Mouse (Mus musculus): ENCODE measurements around the gene Gna15. TPM values are rescaled to one million over a fixed set of nuclear protein-coding genes. Genes with fewer than 3 reads are reported as not detected.
A peak's percentile ranks its signal among the peaks of the same experiment; 100 is the strongest.

The Gna15 gene
- polyA plus RNA-seq, 1 experiment, result 3.4 TPM

- TF ChIP-seq POLR2A (IDR thresholded peaks at IDR 0.05; ENCODE audit: extremely low read depth, insufficient read depth, low read length) (no peak), CTCF (IDR thresholded peaks at IDR 0.05; ENCODE audit: extremely low read depth, insufficient read depth, low read length) (no peak)
- Histone ChIP-seq H3K4me3 (ENCODE audit: insufficient read depth, low read length) (no peak overlapping the region), H3K27ac (ENCODE audit: insufficient read depth, low read length) (no peak overlapping the region), H3K4me1 (ENCODE audit: control insufficient read depth, insufficient read depth, low read length) (peaks cover 4% of the 10 kb centered on the region; the same call in 1 of the 2 replicates)
Observed at GRCm38 (mm10) chr10:81557491-81557890, 33.5 kb upstream of the Gna15 start.

- peaks cover 5% of the 10 kb centered on the region; the same call in 1 of the 2 replicates for H3K4me1 ChIP-seq (ENCODE audit: control insufficient read depth, insufficient read depth, low read length)
- TF ChIP-seq CTCF (IDR thresholded peaks at IDR 0.05; ENCODE audit: extremely low read depth, insufficient read depth, low read length) (0 out of 2 replicates have a peak, but pooled peaks have one; percentile 20), POLR2A (IDR thresholded peaks at IDR 0.05; ENCODE audit: extremely low read depth, insufficient read depth, low read length) (no peak)
- no peak overlapping the region for H3K4me3 ChIP-seq (ENCODE audit: insufficient read depth, low read length)
- H3K27ac ChIP-seq (ENCODE audit: insufficient read depth, low read length), result no peak overlapping the region
Observed at GRCm38 (mm10) chr10:81556282-81556681, 32.3 kb upstream of the Gna15 start.

DNA sequence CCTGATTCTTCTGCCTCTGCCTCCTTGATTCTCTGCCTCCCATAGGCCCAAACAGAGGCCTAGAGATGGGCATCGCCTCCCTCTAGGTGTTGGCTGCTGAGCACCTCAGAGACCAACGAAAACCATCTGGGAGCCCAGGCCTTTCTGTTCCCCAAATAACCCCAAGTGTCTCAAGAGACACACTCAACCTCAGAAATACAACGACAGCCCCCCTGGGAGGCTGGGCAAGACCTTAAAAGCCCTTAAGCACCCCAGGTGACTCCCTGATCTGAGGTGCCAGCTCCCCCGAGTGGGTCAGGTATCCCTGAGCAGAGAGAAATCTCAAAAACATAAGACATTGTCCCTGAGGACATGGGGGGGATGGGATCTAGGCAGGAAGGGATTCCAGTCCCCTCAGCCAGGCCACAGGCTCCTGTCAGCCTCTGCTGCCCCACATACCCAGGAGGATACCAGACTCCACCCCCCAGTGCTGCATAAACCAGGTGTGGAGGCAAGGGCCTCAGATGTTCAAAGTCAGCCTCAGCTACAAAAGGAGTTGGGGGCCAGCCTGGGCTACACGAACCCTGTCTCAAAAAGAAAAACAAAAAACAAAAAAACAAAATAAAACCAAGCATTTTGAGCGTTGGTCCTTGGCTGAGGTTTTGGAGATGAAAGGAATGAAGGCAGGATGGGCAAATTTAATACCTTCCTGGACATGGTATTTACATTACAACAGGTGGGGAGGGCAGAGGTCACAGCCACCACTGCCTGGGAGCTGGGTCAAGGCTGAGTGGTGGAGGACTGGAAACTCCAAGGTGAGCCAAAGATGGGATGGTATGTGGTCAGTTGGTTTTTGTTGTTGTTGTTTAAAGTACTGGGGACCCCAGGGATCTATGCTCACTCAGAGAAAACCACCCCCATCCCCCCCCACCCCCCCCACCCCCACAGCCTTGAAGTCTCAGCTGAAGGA, 30.1 kb upstream of the Gna15 start:
- TF ChIP-seq POLR2A (IDR thresholded peaks at IDR 0.05; ENCODE audit: extremely low read depth, insufficient read depth, low read length), result no peak
- no peak for TF ChIP-seq CTCF (IDR thresholded peaks at IDR 0.05; ENCODE audit: extremely low read depth, insufficient read depth, low read length)
- Histone ChIP-seq H3K4me3 (ENCODE audit: insufficient read depth, low read length) (no peak overlapping the region), H3K27ac (ENCODE audit: insufficient read depth, low read length) (no peak overlapping the region), H3K4me1 (ENCODE audit: control insufficient read depth, insufficient read depth, low read length) (peaks cover 5% of the 10 kb centered on the region; the same call in 1 of the 2 replicates)

DNA sequence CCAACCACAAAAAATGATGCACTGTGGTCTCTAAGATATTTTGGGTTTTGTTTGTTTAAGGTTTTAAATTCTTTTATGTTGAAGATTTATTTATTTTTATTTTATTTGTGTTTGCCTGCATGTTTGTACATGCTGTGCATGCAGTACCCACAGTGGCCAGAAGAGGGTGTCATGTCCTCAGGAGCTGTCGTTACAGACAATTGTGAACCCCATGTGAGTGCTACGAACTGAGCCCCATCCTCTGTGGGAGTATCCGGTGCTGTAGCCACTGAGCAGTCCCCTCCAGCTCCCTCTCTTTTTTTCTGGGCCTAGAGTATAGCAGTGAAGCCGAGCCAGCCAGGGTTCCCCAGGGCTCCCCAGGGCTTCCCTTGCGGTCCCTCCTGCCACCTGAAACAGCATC, 29.2 kb upstream of the Gna15 start:
- Histone ChIP-seq H3K4me3 (ENCODE audit: insufficient read depth, low read length) (no peak overlapping the region), H3K27ac (ENCODE audit: insufficient read depth, low read length) (no peak overlapping the region), H3K4me1 (ENCODE audit: control insufficient read depth, insufficient read depth, low read length) (peaks cover 2% of the 10 kb centered on the region; the same call in 1 of the 2 replicates)
- TF ChIP-seq POLR2A (IDR thresholded peaks at IDR 0.05; ENCODE audit: extremely low read depth, insufficient read depth, low read length) (no peak), CTCF (IDR thresholded peaks at IDR 0.05; ENCODE audit: extremely low read depth, insufficient read depth, low read length) (peak; percentile 51)

GRCm38 (mm10) chr10:81551597-81552102, 27.6 kb upstream of the Gna15 start:
- TF ChIP-seq POLR2A (IDR thresholded peaks at IDR 0.05; ENCODE audit: extremely low read depth, insufficient read depth, low read length) (no peak), CTCF (IDR thresholded peaks at IDR 0.05; ENCODE audit: extremely low read depth, insufficient read depth, low read length) (peak; percentile 76)
- H3K4me3 ChIP-seq (ENCODE audit: insufficient read depth, low read length), result no peak overlapping the region
- H3K4me1 ChIP-seq (ENCODE audit: control insufficient read depth, insufficient read depth, low read length), result peaks cover 2% of the 10 kb centered on the region; the same call in 1 of the 2 replicates
- H3K27ac ChIP-seq (ENCODE audit: insufficient read depth, low read length), result no peak overlapping the region

DNA sequence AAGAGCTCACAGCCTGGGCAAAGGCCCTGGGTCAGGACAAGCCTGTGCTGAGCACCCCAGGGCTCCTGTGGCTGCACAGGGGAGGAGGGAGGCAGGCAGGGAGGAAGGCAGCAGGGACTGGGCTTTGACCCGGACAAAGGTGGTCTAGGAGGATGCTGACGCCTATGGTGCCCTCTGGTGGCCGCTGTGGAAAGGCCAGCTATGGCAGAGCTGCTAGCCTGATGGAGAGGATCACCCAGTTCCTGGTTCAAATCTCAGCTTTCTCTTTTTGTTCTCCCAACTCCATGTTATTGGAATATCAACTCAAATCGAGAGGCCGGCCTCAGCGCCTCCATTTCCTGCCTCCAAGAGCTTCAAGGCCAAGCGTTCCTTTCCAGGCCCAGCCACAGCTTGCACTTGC, 26.2 kb upstream of the Gna15 start:
- Histone ChIP-seq H3K27ac (ENCODE audit: insufficient read depth, low read length) (no peak overlapping the region), H3K4me1 (ENCODE audit: control insufficient read depth, insufficient read depth, low read length) (peaks cover 4% of the 10 kb centered on the region; the same call in 1 of the 2 replicates)

GRCm38 (mm10) chr10:81548944-81549343, 24.9 kb upstream of the Gna15 start:
- peaks cover 4% of the 10 kb centered on the region; the same call in 1 of the 2 replicates for H3K4me1 ChIP-seq (ENCODE audit: control insufficient read depth, insufficient read depth, low read length)
- H3K4me3 ChIP-seq (ENCODE audit: insufficient read depth, low read length), result no peak overlapping the region
- H3K27ac ChIP-seq (ENCODE audit: insufficient read depth, low read length), result no peak overlapping the region
- no peak for TF ChIP-seq CTCF (IDR thresholded peaks at IDR 0.05; ENCODE audit: extremely low read depth, insufficient read depth, low read length)
- no peak for TF ChIP-seq POLR2A (IDR thresholded peaks at IDR 0.05; ENCODE audit: extremely low read depth, insufficient read depth, low read length)

More for the DNA sequence above, 26.2 kb upstream of the Gna15 start:
- H3K4me3 ChIP-seq (ENCODE audit: insufficient read depth, low read length), result no peak overlapping the region
- TF ChIP-seq POLR2A (IDR thresholded peaks at IDR 0.05; ENCODE audit: extremely low read depth, insufficient read depth, low read length), result no peak
- TF ChIP-seq CTCF (IDR thresholded peaks at IDR 0.05; ENCODE audit: extremely low read depth, insufficient read depth, low read length), result peak; percentile 59

DNA sequence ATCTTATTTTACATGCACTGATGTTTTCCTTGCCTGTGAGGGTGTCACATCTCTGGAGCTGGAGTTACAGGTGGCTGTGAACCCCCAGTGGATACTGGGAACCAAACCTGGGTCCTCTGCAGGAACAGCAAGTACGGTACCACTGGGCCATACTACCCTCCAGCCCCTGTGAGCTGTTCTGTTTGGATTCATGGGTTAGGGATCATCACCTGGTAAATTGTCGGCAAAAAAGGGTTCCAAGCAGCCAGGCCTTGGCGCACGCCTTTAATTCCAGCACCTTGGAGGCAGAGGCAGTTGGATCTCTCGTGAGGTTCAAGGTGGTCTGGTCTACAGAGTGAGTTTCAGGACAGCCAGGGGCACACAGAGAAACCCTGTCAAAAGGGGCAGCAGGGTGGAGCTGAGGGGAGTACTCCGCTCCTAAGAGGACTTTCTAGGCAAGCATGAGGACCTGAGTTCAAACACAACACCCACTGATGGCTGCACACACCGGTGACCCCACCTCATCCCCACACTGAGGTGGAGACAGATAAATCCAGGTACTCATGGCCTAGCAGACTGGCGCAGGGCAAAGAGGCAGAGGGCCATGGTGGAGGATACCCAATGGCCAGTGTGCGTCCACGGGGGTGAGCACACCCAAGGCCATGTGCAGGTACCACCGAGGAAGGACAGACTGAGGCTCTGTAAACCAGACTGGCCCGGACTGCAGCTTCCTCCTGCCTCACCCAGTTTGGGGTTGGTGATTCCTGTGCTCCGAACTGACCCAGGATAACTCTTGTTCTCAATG, 23.0 kb upstream of the Gna15 start:
- Histone ChIP-seq H3K4me3 (ENCODE audit: insufficient read depth, low read length) (no peak overlapping the region), H3K27ac (ENCODE audit: insufficient read depth, low read length) (no peak overlapping the region), H3K4me1 (ENCODE audit: control insufficient read depth, insufficient read depth, low read length) (peaks cover 9% of the 10 kb centered on the region)
- TF ChIP-seq POLR2A (IDR thresholded peaks at IDR 0.05; ENCODE audit: extremely low read depth, insufficient read depth, low read length) (no peak), CTCF (IDR thresholded peaks at IDR 0.05; ENCODE audit: extremely low read depth, insufficient read depth, low read length) (no peak)

DNA sequence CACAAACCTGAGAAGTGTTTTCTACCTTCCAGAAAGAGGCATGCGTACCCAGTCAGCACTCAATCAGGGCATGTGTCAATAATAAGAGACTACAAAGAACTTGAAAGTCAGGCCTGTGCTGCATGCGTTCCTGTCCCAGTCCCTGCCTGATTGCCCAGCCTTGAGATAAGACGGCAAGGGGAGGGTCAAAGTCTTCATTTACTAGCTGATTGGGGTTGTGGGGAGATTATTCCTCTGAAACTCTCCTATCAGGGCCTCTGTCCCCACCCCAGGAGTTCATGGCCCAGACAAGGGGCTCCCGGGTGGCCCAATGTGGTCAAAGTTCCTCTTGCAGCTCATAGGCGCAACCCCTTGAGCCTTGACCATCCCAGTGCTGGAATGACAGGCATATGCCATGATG, 22.3 kb upstream of the Gna15 start:
- H3K4me1 ChIP-seq (ENCODE audit: control insufficient read depth, insufficient read depth, low read length), result peaks cover 7% of the 10 kb centered on the region
- H3K27ac ChIP-seq (ENCODE audit: insufficient read depth, low read length), result no peak overlapping the region
- no peak overlapping the region for H3K4me3 ChIP-seq (ENCODE audit: insufficient read depth, low read length)
- no peak for TF ChIP-seq POLR2A (IDR thresholded peaks at IDR 0.05; ENCODE audit: extremely low read depth, insufficient read depth, low read length)
- TF ChIP-seq CTCF (IDR thresholded peaks at IDR 0.05; ENCODE audit: extremely low read depth, insufficient read depth, low read length), result no peak

Data from cortical plate, adult 2 months (tissue).